Mouse (Mus musculus): ENCODE results near the gene Rbm43. TPM values are rescaled to one million over a fixed set of nuclear protein-coding genes. Genes with fewer than 3 reads are reported as not detected.

Rbm43 gene
- total and polyA plus RNA-seq, 2 experiments from 2014 or later = 6.3 to 13.6 TPM

- no peak for TF ChIP-seq CTCF (IDR thresholded peaks at IDR 0.05; ENCODE audit: low read depth)
- H3K9ac ChIP-seq (replicated peaks; ENCODE audit: low read length) = no peak overlapping the region
- 82% methylated on average over 3 of the region's 3 CpGs for WGBS
- no peak overlapping the region for H3K27ac ChIP-seq
- H3K9me3 ChIP-seq (ENCODE audit: low read length) = no peaks in the 10 kb centered on the region
- H3K36me3 ChIP-seq (ENCODE audit: insufficient read depth, low read length) = no peaks in the 10 kb centered on the region
- no peak overlapping the region for H3K4me3 ChIP-seq (ENCODE audit: low read length)
- no peak for DNase-seq (ENCODE audit: low spot score)
- no peaks in the 10 kb centered on the region for H3K4me1 ChIP-seq (ENCODE audit: insufficient read depth, low read length)
- no peak overlapping the region for H3K4me2 ChIP-seq (ENCODE audit: low read depth, low read length)
- no peaks in the 10 kb centered on the region for H3K27me3 ChIP-seq (ENCODE audit: insufficient read depth, low read length)
- no peak for ATAC-seq
Observed at GRCm38 (mm10) chr2:51938750-51939149, 3.8 kb upstream of the Rbm43 start.

DNA sequence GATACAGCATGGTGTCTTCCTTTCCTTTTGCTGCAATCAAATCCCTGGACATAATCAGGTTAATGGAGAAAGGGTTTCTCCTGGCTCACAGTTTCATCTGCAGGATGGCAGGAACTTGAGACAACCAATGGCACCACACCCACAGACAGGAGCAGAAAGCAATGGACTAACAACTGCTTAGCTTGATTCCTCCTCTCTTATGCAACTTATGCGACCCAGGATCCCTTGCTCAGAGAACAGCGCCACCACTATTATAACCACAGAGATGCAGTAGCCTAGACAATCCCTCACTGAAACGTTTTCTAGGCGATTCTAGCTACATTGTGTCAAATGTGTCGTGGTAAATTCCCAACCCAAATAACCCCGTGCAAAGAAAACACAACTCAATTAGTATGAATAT, 2.0 kb upstream of the Rbm43 start:
- H3K4me2 ChIP-seq (ENCODE audit: low read depth, low read length) = no peak overlapping the region
- no peaks in the 10 kb centered on the region for H3K9me3 ChIP-seq (ENCODE audit: low read length)
- no peaks in the 10 kb centered on the region for H3K36me3 ChIP-seq (ENCODE audit: insufficient read depth, low read length)
- no peaks in the 10 kb centered on the region for H3K4me1 ChIP-seq (ENCODE audit: insufficient read depth, low read length)
- no peak overlapping the region for H3K9ac ChIP-seq (replicated peaks; ENCODE audit: low read length)
- H3K4me3 ChIP-seq (ENCODE audit: low read length) = no peak overlapping the region
- H3K27me3 ChIP-seq (ENCODE audit: insufficient read depth, low read length) = no peaks in the 10 kb centered on the region
- ATAC-seq (no peak), DNase-seq (ENCODE audit: low spot score) (no peak)
- H3K27ac ChIP-seq = no peak overlapping the region
- no peak for TF ChIP-seq CTCF (IDR thresholded peaks at IDR 0.05; ENCODE audit: low read depth)
- 61% methylated on average over 6 of the region's 6 CpGs for WGBS

DNA sequence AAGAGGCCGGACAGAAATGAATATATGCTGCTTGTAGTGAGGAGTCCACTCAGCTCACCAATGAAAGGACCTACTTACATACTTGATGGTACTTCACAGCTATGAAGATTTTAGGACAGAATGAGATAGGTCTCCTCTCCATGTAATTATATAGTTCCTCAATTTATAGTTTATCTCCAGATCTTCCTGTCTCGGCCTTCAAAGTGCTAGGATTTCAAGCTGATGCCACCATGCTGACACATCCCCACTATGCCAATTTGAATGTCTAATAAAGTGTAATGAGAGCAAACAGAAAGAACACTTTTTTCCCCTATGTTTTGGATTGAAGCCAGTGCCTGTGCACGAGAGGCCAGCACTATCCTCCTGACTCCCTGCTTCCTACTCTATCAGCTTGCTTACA, 1.6 kb upstream of the Rbm43 start:
- ATAC-seq (no peak), DNase-seq (ENCODE audit: low spot score) (no peak)
- H3K36me3 ChIP-seq (ENCODE audit: insufficient read depth, low read length) = no peaks in the 10 kb centered on the region
- no peak for TF ChIP-seq CTCF (IDR thresholded peaks at IDR 0.05; ENCODE audit: low read depth)
- no peaks in the 10 kb centered on the region for H3K9me3 ChIP-seq (ENCODE audit: low read length)
- no peaks in the 10 kb centered on the region for H3K4me1 ChIP-seq (ENCODE audit: insufficient read depth, low read length)
- H3K4me3 ChIP-seq (ENCODE audit: low read length) = no peak overlapping the region
- H3K9ac ChIP-seq (replicated peaks; ENCODE audit: low read length) = no peak overlapping the region
- no peak overlapping the region for H3K27ac ChIP-seq
- no peak overlapping the region for H3K4me2 ChIP-seq (ENCODE audit: low read depth, low read length)
- WGBS = 67% methylated on average over 3 of the region's 3 CpGs
- H3K27me3 ChIP-seq (ENCODE audit: insufficient read depth, low read length) = no peaks in the 10 kb centered on the region

DNA sequence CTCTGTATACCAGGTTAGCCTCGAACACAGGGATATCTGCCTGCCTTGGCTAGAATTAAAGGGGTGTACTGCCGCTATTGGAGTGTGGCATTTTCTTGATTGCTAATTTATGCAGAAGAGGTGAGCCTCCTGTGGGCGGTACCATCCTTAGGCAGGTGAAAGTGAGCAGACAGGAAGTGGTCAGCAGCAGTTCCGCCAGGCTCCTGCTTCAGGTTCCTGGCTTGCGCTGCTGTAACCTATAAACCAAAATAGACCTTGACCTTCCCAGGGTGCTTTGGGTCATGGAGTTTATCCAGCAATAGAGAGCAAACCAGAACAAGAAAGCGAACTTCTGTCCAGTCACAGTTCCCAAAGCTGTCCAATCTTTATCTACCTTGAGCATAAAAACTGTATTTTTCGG, 958 bp upstream of the Rbm43 start:
- H3K4me3 ChIP-seq (ENCODE audit: low read length) = no peak overlapping the region
- H3K4me1 ChIP-seq (ENCODE audit: insufficient read depth, low read length) = no peaks in the 10 kb centered on the region
- no peak overlapping the region for H3K9ac ChIP-seq (replicated peaks; ENCODE audit: low read length)
- H3K27me3 ChIP-seq (ENCODE audit: insufficient read depth, low read length) = no peaks in the 10 kb centered on the region
- DNase-seq (ENCODE audit: low spot score) (no peak), ATAC-seq (no peak)
- no peak overlapping the region for H3K27ac ChIP-seq
- 94% methylated on average over 7 of the region's 7 CpGs for WGBS
- H3K36me3 ChIP-seq (ENCODE audit: insufficient read depth, low read length) = no peaks in the 10 kb centered on the region
- TF ChIP-seq CTCF (IDR thresholded peaks at IDR 0.05; ENCODE audit: low read depth) = no peak
- H3K4me2 ChIP-seq (ENCODE audit: low read depth, low read length) = no peak overlapping the region
- no peaks in the 10 kb centered on the region for H3K9me3 ChIP-seq (ENCODE audit: low read length)

GRCm38 (mm10) chr2:51933341-51934134, 1.4 kb downstream of the Rbm43 start:
- H3K9ac ChIP-seq (replicated peaks; ENCODE audit: low read length) = no peak overlapping the region
- 64% methylated on average over 12 of the region's 12 CpGs for WGBS
- H3K36me3 ChIP-seq (ENCODE audit: insufficient read depth, low read length) = no peaks in the 10 kb centered on the region
- no peaks in the 10 kb centered on the region for H3K27me3 ChIP-seq (ENCODE audit: insufficient read depth, low read length)
- H3K4me1 ChIP-seq (ENCODE audit: insufficient read depth, low read length) = no peaks in the 10 kb centered on the region
- peak overlapping the region; percentile 58; the same call in 1 of the 2 replicates for H3K4me3 ChIP-seq (ENCODE audit: low read length)
- DNase-seq (ENCODE audit: low spot score) (no peak), ATAC-seq (no peak)
- no peak overlapping the region for H3K27ac ChIP-seq
- no peaks in the 10 kb centered on the region for H3K9me3 ChIP-seq (ENCODE audit: low read length)
- TF ChIP-seq CTCF (IDR thresholded peaks at IDR 0.05; ENCODE audit: low read depth) = no peak
- peak overlapping the region; percentile 89 for H3K4me2 ChIP-seq (ENCODE audit: low read depth, low read length)

- no peak for TF ChIP-seq CTCF (IDR thresholded peaks at IDR 0.05; ENCODE audit: low read depth)
- H3K4me1 ChIP-seq (ENCODE audit: insufficient read depth, low read length) = no peaks in the 10 kb centered on the region
- no peak overlapping the region for H3K27ac ChIP-seq
- no peak overlapping the region for H3K4me3 ChIP-seq (ENCODE audit: low read length)
- 93% methylated on average over 7 of the region's 7 CpGs for WGBS
- ATAC-seq (no peak), DNase-seq (ENCODE audit: low spot score) (no peak)
- no peaks in the 10 kb centered on the region for H3K9me3 ChIP-seq (ENCODE audit: low read length)
- no peak overlapping the region for H3K9ac ChIP-seq (replicated peaks; ENCODE audit: low read length)
- H3K4me2 ChIP-seq (ENCODE audit: low read depth, low read length) = no peak overlapping the region
- no peaks in the 10 kb centered on the region for H3K36me3 ChIP-seq (ENCODE audit: insufficient read depth, low read length)
- no peaks in the 10 kb centered on the region for H3K27me3 ChIP-seq (ENCODE audit: insufficient read depth, low read length)
Observed at GRCm38 (mm10) chr2:51931241-51931640, 3.7 kb downstream of the Rbm43 start.

- H3K36me3 ChIP-seq (ENCODE audit: insufficient read depth, low read length) = no peaks in the 10 kb centered on the region
- H3K27me3 ChIP-seq (ENCODE audit: insufficient read depth, low read length) = no peaks in the 10 kb centered on the region
- no peak overlapping the region for H3K4me3 ChIP-seq (ENCODE audit: low read length)
- WGBS = 4% methylated on average over 5 of the region's 5 CpGs
- DNase-seq (ENCODE audit: low spot score) (peak; percentile 94), ATAC-seq (peak; percentile 49; the same call in 1 of the 2 replicates)
- H3K27ac ChIP-seq = no peak overlapping the region
- H3K4me1 ChIP-seq (ENCODE audit: insufficient read depth, low read length) = no peaks in the 10 kb centered on the region
- no peak overlapping the region for H3K4me2 ChIP-seq (ENCODE audit: low read depth, low read length)
- no peak overlapping the region for H3K9ac ChIP-seq (replicated peaks; ENCODE audit: low read length)
- no peaks in the 10 kb centered on the region for H3K9me3 ChIP-seq (ENCODE audit: low read length)
- peak; percentile 93 for TF ChIP-seq CTCF (IDR thresholded peaks at IDR 0.05; ENCODE audit: low read depth)
Observed at GRCm38 (mm10) chr2:51914944-51915680, 19.9 kb downstream of the Rbm43 start.

Data from hindbrain, postnatal 0 days (tissue).